Mouse (Mus musculus) splenic B cell, adult 2 months (primary cell): Measurements from ENCODE around the gene Cgrrf1.
A peak's percentile ranks its signal among the peaks of the same experiment; 100 is the strongest.
"Not testable (repeated sequence)": the region's sequence is repeated elsewhere in the genome, so short reads cannot be mapped to it uniquely, and the experiment has no call there.

ENCODE experiments used
- DNase-seq: peaks from one replicate; pipeline ENCODE4 v3.0.0-alpha.2; 2011; ENCODE audit warnings: low read depth, low spot score
- H3K27me3 ChIP-seq: 2 replicates; pipeline ENCODE4 v1.6.1; 2012; ENCODE audit warnings: mild to moderate bottlenecking, low read length, moderate library complexity, mixed read lengths; ENCODE audit not compliant: control insufficient read depth, poor library complexity, insufficient read depth, severe bottlenecking
- H3K36me3 ChIP-seq: 2 replicates; pipeline ENCODE4 v1.6.1; 2012; ENCODE audit warnings: mild to moderate bottlenecking, low read length, moderate library complexity, mixed read lengths; ENCODE audit not compliant: control insufficient read depth, poor library complexity, insufficient read depth, severe bottlenecking

Cgrrf1 gene

GRCm38 (mm10) chr14:46815640-46816039 lies 16.3 kb upstream of the Cgrrf1 start:
- no peak for DNase-seq
- no peaks in the 10 kb centered on the region for H3K27me3 ChIP-seq
- H3K36me3 ChIP-seq: peaks cover 8% of the 10 kb centered on the region

GRCm38 (mm10) chr14:46816916-46817622 lies 14.9 kb upstream of the Cgrrf1 start:
- DNase-seq: no peak

GRCm38 (mm10) chr14:46818743-46819142 lies 13.2 kb upstream of the Cgrrf1 start:
- no peak for DNase-seq
- peaks cover 4% of the 10 kb centered on the region for H3K36me3 ChIP-seq

More at GRCm38 (mm10) chr14:46816916-46817622, 14.9 kb upstream of the Cgrrf1 start:
- H3K36me3 ChIP-seq: peaks cover 8% of the 10 kb centered on the region
- no peaks in the 10 kb centered on the region for H3K27me3 ChIP-seq

GRCm38 (mm10) chr14:46819961-46820360 lies 12.0 kb upstream of the Cgrrf1 start:
- H3K27me3 ChIP-seq, DNase-seq, H3K36me3 ChIP-seq: not testable (repeated sequence)

More at GRCm38 (mm10) chr14:46818743-46819142, 13.2 kb upstream of the Cgrrf1 start:
- H3K27me3 ChIP-seq: no peaks in the 10 kb centered on the region

- Histone ChIP-seq H3K36me3 (no peaks in the 10 kb centered on the region; the same call in 1 of the 2 replicates), H3K27me3 (no peaks in the 10 kb centered on the region)
- DNase-seq: peak; percentile 55
These were observed 10.6 kb upstream of the Cgrrf1 start for GRCm38 (mm10) chr14:46821271-46821872.

GRCm38 (mm10) chr14:46821873-46822716 lies 9.8 kb upstream of the Cgrrf1 start, which contains the start of gene Gmfb:
TSS of gene Gmfb (minus strand) at chr14:46822242.
- Histone ChIP-seq H3K36me3 (no peaks in the 10 kb centered on the region), H3K27me3 (no peaks in the 10 kb centered on the region)
- DNase-seq: peak; percentile 95

- H3K27me3 ChIP-seq: no peaks in the 10 kb centered on the region
- H3K36me3 ChIP-seq: no peaks in the 10 kb centered on the region
- DNase-seq: no peak
These were observed 7.9 kb upstream of the Cgrrf1 start for GRCm38 (mm10) chr14:46823996-46824395.

- Histone ChIP-seq H3K36me3 (no peaks in the 10 kb centered on the region; the same call in 1 of the 2 replicates), H3K27me3 (no peaks in the 10 kb centered on the region)
- no peak for DNase-seq
These were observed 4.5 kb upstream of the Cgrrf1 start for GRCm38 (mm10) chr14:46827430-46827829.

- Histone ChIP-seq H3K27me3 (no peaks in the 10 kb centered on the region), H3K36me3 (no peaks in the 10 kb centered on the region; the same call in 1 of the 2 replicates)
- peak; percentile 20 for DNase-seq
These were observed 630 bp upstream of the Cgrrf1 start for GRCm38 (mm10) chr14:46831295-46831694.

GRCm38 (mm10) chr14:46832354-46833272 lies 688 bp downstream of the Cgrrf1 start:
- no peaks in the 10 kb centered on the region; the same call in 1 of the 2 replicates for H3K36me3 ChIP-seq
- peak; percentile 18 for DNase-seq
- H3K27me3 ChIP-seq: no peaks in the 10 kb centered on the region

GRCm38 (mm10) chr14:46839326-46839725 lies 7.4 kb downstream of the Cgrrf1 start:
- Histone ChIP-seq H3K36me3 (peaks cover 3% of the 10 kb centered on the region), H3K27me3 (no peaks in the 10 kb centered on the region)
- DNase-seq: no peak

- no peaks in the 10 kb centered on the region for H3K27me3 ChIP-seq
- peaks cover 6% of the 10 kb centered on the region for H3K36me3 ChIP-seq
- DNase-seq: no peak
These were observed 13.8 kb downstream of the Cgrrf1 start for GRCm38 (mm10) chr14:46845706-46846105.

- no peaks in the 10 kb centered on the region for H3K27me3 ChIP-seq
- H3K36me3 ChIP-seq: peaks cover 4% of the 10 kb centered on the region
- no peak for DNase-seq
These were observed 16.2 kb downstream of the Cgrrf1 start for GRCm38 (mm10) chr14:46848063-46848590.

GRCm38 (mm10) chr14:46848736-46849135 lies 16.8 kb downstream of the Cgrrf1 start:
- DNase-seq: no peak
- no peaks in the 10 kb centered on the region for H3K27me3 ChIP-seq
- peaks cover 4% of the 10 kb centered on the region for H3K36me3 ChIP-seq
